Mouse (Mus musculus) CD4-positive helper T cell, adult 2 months (primary cell): ENCODE measurements at regions not wholly inside any gene's neighbourhood (a gene's known extent, or its start where the extent isn't known, plus 50 kb on each side); places are given as distances from the start of the nearest gene placed in this dataset.

Source experiments
- DNase-seq: peaks from one replicate; pipeline ENCODE4 v3.0.0-alpha.2; 2012; ENCODE audit warnings: low read depth, missing footprints, low spot score

DNA sequence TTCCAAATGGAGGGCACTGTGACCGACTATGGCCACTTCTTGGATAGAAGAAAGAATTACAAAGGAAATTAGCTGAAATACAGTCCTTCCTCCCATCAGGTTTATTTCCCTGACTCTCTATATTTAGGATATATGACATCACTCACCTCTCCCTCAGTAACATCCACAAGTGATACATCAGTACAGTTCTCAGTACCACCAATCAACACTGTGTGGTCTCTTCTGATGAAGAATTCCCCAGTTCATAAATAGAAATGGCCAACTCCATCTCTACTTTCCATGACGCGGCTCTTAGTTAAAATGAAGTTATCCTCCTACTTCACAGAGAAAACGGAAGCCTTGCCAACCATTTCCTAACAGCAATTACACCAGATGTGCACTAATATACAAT lies 208.3 kb upstream of the Dio2 start:
- DNase-seq, result no peak

DNA sequence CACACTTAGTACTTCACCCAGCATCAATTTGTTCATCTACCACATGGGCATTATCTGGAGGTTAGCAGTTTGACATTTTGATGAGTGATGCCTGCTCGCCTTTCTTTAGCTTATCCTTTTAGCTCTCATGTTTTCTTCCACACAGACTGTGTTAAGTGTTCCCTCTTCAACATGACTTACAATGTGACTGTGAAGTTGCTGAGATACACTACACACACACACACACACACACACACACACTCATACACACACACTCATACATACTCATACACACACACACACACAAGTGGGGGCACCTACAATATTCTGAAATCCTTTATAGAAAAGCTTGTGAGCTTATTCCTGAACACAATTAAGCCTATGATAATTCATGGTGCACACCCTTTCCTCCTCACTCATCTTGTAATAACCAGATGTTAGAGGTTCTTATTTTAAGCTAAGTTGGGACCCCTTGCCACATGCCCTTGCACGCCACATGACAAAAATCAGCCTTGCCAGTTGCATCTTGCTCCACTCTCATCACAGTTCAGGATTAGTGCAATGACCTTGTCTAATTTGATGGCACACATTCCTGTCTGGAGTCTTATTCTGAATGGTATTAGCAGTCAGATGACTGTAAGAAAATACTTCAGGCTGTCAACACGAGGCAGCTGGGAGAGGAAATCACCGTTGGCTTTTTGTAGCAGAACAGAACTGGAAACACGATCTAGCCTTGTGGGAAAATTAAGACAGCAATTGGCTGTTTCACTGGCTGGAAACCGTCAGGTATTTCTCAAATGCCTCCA lies 207.7 kb upstream of the Dio2 start:
- DNase-seq, result no peak

DNA sequence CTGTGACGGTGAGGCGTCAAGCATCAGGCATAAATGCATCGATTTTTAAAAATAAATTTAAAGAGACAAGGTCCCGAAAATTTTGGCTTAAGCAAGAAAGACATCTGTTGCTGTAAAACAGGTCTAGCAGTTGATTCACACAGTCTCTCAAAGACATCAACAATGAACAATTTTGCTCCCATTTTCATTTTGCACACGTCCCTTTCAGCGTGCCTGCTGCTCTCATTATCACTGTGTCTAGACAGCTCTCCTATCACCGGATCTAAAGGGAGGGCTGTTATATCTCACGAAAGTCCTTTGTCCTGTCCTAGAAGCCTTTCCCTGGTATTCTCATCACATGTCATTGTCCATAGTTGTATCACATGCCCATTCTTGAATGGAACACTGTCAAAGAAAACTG lies 194.4 kb upstream of the Dio2 start:
- DNase-seq, result no peak

DNA sequence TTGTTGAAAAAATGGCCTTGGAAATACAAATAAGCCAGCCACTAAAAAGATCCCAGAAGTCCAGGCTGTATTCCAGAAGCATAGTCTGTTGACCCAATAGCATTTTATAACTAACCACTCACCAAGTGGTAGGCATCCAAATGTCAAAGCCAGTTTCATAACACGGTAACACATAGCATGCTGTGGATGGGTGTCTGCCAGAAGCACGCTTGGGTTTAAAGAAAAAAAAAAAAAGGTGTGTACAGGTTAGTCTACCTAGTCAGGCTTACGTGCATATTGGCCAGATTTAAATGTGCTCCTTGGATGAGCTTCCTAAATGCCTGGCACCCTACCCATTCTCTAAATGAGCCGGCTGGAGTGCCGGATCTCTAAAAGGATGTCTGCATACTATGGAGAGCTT lies 194.0 kb upstream of the Dio2 start:
- DNase-seq, result no peak

DNA sequence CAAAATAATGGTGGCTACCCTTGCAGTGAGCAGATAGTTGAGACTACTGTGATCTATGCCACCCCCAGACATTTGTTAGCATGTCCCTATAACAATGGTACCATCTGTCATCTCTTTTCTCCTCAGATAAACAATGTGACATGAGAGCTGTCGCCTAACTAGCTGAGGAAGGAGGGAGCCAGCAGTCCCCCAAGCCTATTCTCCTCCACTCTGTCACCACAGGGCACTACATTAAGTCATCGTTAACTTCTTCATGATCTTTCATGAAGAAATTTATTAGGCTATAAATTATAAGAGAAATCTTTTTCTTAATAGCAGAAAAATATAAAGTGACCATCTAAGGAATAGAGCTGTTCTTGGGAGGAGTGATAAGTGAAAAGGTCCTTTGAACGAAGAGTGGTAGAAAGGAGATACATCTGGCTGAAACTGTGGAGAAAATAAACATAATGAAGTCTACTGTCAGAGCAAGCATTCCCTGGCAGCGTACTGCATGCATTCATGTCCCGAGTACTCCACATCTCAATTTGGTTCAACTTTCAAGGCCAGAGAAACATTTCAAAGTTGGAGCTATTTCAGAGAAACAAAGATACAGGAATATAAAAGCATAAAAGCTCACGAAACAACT lies 192.0 kb upstream of the Dio2 start:
- DNase-seq, result no peak

DNA sequence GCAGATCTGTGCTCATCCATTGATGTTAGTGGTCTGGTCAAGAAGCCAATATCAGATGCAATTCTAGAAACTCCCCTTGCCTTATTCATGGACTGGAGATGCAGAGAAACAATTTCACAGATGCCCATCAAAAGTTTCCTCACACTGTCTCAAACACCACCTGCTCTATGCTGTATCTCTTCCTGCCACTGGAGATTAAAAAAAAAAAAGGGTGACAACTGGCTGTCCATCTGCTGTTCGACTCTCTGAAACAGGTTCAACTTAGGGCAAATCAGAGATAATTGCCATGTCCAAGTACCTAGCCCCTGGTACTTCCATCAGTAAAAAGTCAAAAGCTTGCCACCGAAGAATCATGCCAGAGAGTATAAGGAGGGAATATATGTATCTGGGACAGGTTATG lies 185.4 kb upstream of the Dio2 start:
- no peak for DNase-seq

DNA sequence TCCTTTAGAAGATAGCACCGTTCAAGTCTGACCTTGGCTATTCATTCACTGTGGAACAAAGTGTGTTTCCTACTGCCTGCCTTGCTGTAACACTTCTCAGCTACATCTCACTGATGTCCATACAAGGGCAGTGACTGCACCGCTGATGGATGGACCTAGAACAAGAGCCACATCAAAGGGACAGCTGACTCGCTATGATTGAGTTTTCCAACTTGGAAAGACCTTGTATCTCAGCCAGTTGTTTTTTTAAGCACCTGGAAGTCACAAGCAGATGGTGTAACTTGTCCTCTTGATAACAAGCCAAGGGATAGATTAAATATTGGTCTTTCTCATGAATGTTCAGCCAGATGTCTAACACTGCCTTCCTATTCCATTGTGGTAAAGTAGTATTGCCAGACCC lies 184.9 kb upstream of the Dio2 start:
- no peak for DNase-seq

DNA sequence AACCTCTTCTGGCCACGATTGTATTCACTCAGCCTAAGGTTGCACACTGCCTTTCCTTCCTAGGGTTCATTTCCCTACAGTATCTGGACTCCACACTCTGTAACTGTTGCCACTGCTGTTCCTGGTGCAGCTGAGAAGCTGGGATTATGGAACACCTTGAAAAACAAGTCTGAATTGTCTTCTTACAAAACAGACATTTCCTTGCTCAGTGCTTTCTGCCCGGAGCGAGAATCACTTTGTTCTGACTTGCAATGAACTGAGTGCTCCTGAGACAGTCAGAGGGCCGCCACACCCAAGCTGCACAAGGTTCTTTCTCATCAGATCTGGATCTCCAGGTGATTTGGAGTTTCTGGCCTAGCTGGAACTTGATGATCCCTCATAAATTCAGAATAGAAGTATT lies 183.0 kb upstream of the Dio2 start:
- no peak for DNase-seq

DNA sequence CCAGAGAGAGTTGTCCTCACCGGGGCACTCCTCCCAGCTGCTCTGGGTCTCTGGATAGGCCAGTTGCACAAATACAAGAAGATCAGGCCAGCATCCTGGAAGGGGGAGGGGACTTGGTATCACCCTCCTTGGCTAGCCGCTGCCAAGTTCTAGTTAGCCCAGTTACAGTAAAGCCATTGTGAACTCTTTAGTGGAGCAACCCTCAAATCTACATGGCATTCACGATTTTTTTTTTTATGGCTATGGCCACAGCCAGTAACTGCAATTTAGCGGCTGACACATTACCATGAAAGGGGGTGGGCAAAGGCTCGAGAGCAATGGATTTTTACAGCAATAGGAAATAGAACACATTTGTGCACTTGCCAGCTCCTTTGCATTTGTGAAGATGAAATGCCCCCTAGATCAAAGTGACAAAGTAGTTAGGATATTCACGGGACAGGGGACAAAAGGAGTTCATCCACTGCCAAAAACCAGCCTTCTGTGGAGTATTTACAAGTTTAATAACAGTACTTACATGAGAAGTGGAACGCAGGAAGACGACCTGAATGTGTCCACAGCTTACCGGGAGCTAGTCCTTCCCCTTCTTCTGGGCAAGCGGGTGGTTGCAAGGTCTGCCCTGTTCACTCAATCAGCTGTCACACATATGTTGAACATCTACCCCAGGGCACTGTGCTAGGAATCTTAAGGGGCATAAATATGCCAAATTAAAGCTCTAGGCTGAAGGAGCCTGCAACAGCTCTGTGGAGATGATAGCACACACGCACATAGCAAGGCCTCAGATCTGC lies 177.9 kb upstream of the Dio2 start:
- DNase-seq, result no peak

DNA sequence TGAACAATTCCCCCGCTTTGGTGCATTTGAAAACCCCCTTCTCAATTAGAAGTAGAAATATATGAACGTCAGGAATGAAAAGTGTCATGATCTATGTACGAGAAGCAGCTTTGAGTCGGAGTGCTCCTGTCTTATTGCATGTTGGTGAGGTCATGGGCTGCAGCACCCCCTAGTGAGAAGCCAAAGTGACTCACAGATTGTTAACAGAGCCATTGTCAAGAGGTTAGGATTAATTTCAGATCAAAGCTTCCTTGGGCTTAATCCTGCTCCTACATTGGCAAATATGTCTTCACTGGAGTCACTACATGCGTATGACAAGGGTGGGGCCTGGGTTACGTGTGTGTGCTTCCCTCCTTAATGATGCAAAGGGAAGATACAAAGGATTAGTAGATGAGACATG lies 165.8 kb upstream of the Dio2 start:
- no peak for DNase-seq

DNA sequence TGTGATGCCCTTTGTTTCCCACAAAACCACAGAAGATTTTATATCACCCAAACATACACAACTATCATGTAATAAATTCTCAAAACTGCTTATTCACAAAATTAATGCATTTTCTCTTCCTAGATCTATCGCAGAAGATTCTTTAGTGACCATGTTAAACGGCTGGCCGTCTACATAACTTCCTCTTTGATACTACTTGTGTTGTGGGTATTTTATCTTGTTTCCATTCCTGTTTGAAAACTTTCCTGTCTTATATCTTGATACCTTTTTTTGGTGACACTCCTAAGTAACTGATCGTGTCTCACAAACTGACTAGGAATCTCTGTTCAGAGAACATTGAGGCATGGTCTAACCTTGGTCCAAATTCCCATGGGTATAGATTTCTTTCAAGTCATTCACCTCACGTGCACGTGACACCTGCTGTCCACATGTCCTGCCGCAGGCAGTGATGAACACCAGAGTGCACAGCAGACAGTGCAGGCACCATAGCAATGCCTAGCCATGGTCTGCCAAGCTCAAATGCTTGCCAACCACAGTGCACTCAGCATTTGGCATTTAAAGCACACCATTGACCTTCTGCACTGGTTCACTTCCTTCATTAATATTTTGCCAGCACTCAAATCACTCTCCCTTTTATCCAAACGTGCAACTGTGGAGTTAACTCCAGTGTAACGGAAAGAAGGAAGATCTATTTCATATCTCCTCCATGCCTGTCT lies 155.6 kb upstream of the Dio2 start:
- no peak for DNase-seq

DNA sequence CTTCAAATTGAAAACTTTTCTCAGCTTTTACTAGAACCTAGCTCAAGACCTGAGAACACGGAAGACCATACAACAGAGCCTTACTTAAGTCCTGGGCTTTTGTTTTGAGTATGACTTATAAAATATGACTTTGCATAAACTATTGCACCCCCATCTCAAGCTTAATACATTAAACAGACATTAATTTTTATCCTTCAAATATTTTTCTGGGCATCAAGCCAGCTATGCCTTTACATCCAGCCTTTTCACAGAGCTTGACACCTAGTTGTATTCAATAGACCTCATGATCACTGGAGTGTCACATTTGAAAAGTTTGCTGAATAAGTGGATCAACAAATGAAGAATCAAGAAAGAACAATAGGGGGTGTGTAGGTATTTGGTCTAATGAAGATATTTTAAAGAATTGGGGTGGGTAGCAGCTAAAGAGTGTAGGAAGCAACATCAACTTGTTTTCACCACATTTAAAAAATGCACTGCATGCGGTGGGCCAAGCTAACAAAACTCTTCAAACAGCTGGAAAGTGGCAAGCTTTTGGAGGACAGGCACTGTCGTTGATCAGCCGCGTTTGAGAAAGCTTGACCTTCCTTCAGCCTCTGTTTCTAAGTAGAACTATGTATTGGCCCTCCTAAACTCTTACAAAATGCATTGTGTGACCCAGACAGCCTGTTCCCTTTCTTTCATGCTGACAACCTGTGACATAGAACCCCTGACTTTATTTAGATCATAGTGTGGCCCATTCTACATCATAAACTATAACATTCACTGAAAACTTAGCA lies 138.2 kb upstream of the Dio2 start:
- no peak for DNase-seq

DNA sequence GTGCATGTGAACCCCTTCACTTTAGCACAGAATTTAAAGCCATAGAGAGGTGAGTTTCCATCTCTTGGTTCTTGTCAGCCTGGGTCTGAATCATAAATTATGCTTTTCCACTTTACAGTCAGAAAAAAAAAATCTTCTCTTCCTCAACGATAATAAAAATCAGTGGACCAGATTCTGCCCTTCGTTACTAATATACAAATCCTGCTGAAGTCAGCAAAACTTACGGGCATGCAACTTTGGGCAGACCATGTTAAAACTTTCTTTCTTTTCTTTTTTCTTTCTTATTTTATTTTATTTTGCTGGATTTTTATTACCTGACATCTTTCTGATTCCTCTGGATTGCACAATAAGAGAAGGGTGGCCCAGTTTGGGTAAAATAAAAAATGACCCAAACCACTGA lies 136.6 kb upstream of the Dio2 start:
- no peak for DNase-seq

DNA sequence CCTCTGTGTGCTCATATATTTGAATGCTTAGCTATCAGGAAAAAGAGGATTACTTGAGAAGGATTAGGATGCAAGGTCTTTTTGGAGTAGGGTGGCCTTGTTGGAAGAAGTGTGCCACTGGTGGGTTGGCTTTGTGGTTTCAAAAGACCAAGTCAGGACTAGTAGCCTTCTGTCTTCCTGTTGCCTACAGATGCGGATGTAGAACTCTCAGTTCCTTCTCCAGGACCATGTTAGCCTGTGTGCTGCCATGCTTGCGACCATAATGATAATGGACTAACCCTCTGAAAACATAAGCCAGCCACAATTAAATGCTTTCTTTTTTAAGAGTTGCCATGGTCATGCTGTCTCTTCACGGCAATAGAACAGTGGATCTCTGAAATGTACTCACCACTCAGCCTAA lies 135.7 kb upstream of the Dio2 start:
- DNase-seq, result no peak

DNA sequence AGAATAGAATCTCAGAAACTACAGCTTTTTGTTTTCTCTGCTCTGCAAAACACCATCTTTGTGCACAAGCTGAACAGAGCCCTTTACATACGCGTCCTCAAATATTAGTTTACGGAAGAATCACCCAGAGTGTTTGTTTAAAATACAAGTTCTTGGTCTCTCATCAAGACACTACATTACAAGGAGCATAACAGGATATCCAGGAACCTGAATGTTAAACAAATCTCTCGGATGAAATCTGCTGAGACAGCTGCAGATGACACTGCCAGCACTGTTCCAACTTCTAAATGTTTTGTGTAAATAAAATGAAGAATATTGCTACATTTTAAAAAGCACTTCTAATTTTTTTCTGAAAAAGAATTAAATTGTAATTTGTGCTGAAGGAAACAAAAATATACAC lies 128.4 kb upstream of the Dio2 start:
- DNase-seq, result no peak

DNA sequence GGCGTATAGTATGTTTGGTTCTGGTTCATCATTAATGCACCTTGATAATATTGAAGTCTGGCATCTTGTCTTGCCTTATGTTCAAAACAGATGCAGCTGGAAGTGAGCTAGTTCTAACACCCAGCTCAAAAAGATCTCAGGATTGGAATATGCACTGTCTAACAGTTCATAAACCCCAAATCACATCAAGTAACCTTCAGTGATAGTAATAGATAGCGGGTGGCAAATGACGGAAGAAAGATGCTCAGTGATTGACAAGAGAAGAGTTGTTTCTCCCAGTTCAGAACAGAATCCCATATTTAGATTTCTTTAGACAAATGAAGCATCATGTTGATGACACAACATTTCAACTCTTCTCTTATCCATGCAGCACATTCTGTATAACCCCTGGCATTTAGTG lies 124.4 kb upstream of the Dio2 start:
- DNase-seq, result no peak

DNA sequence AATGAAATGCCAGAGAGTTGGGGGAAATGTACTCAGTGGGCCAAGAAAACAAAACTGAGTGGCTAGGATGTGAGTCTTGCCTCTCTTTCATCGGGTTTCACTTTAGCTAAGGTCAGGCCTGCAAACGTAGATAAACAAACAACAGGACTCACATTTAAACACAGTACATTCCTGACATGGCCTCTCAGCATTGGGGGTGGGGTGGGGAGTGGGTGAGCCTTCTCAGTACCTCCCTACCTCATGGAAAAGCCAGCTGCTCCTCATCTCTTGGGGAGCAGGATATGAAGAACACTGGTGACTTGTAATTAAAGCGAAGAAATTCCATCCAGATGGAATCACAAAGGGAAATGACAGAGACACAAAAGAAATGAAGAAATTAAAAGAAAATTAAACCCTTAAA lies 119.5 kb upstream of the Dio2 start:
- no peak for DNase-seq

DNA sequence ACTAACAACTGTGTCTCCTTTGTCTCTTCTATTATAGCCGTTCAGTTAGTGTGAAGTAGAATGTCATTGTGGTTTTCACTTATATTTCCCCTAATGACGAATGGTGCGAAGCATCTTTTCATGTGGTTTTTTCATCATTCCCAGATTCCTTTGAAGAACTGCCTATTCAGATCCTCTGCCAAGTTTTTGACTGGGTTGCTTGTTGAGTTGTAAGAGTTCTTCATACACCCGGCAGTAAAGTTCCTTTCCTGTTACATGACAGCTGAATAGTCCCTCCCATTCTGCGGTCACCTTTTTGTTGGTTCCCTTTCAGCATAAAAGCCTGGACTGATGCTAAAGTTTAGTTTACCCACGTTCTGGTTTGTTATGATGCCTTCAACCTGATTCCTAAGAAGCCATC lies 72.4 kb upstream of the Dio2 start:
- peak; percentile 1 for DNase-seq

DNA sequence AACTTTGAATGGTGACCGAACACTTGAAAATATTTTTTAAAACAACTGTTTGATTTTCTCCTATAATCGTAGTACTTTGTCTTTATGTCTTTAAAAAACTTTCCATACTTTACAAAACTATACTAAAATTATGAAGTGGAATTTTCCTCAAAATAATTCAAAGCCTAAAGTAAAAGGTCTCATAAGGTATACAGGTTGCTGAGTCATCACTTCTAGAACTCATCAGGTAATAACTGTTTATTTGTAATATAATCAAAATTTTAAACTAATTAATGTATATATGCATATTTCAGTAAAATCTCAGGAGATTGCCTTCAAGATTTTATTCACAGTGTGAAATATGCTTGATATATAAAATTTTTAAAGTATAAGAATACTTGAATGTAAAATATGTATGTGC lies 52.3 kb upstream of the Dio2 start:
- DNase-seq, result no peak
